Comparison of ENCODE assay signal across 19 mouse cellular contexts in the genomic region with DNA sequence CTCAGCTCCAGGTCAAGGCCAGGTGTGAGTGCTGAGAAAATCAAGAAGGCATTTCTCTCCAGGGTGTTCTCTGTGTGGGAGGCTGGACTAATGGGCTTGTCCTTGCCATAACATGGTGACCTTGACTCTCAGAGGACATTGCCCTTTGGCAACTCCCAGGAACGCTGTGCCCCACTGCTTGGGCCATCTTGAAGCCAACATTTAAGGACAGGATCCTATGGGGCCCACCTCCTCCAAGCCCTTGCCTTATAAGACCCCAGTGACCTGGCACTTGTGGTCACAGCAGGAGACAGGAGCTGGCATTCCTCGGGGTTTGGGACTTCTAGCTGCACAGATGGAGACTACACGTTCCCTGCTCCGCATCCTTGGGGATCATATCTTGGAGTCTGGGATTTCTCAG. TPM values are rescaled to one million over a fixed set of nuclear protein-coding genes. Genes with fewer than 3 reads are reported as not detected.
DNase-seq lines count a peak whose midpoint lies in the region; ATAC-seq and TF ChIP-seq lines count a peak whose summit lies in the region.
"Had no signal": no experiment of that assay in that cellular context is flagged by ENCODE, and none has a peak within 500 bp of the region (broad histone marks: within the 10 kb centered on the region; RNA-seq: fewer than 3 reads in every experiment).

A gene (plus strand): TSS at position 236 of the 400 bp plus-strand sequence.

- H3K4me1 ChIP-seq in hindbrain, embryonic 14.5 days (replicated peaks; ENCODE audit: control insufficient read depth, insufficient read depth, low read length) = no peaks in the 10 kb centered on the region
- H3K4me1 ChIP-seq in hindbrain, embryonic 11.5 days (replicated peaks; ENCODE audit: control insufficient read depth, insufficient read depth, low read length) = no peaks in the 10 kb centered on the region
- no peaks in the 10 kb centered on the region for H3K4me1 ChIP-seq in midbrain, postnatal 0 days (ENCODE audit: insufficient read depth, low read length)
- H3K4me1 ChIP-seq in midbrain, embryonic 14.5 days (ENCODE audit: control insufficient read depth, insufficient read depth, low read length) = no peaks in the 10 kb centered on the region
- no peaks in the 10 kb centered on the region for H3K4me1 ChIP-seq in bone marrow, adult 2 months (ENCODE audit: control insufficient read depth, insufficient read depth, low read length)
- peaks cover 22% of the 10 kb centered on the region for H3K4me1 ChIP-seq in kidney, embryonic 15.5 days
- H3K4me1 ChIP-seq: heart, embryonic 15.5 days; midbrain, embryonic 13.5 days; neural tube, embryonic 13.5 days had no signal

- H3K4me2 ChIP-seq in hindbrain, embryonic 14.5 days (replicated peaks) = no peak within 1 kb of the TSS
- no peak within 1 kb of the TSS for H3K4me2 ChIP-seq in hindbrain, embryonic 11.5 days (replicated peaks; ENCODE audit: low read depth, low read length)
- H3K4me2 ChIP-seq in midbrain, postnatal 0 days (ENCODE audit: low read depth, low read length, poor library complexity, severe bottlenecking) = no peak within 1 kb of the TSS
- H3K4me2 ChIP-seq in midbrain, embryonic 14.5 days (ENCODE audit: low read length) = no peak within 1 kb of the TSS
- H3K4me2 ChIP-seq in kidney, embryonic 15.5 days = no peak within 1 kb of the TSS
- H3K4me2 ChIP-seq: embryonic facial prominence, embryonic 15.5 days; heart, embryonic 15.5 days; limb, embryonic 13.5 days; midbrain, embryonic 13.5 days; neural tube, embryonic 13.5 days had no signal

- H3K27me3 ChIP-seq in hindbrain, embryonic 14.5 days (ENCODE audit: control insufficient read depth, insufficient read depth, low read length) = no peaks in the 10 kb centered on the region
- no peaks in the 10 kb centered on the region for H3K27me3 ChIP-seq in hindbrain, embryonic 11.5 days (ENCODE audit: control insufficient read depth, insufficient read depth, low read length)
- H3K27me3 ChIP-seq in midbrain, postnatal 0 days (ENCODE audit: insufficient read depth, low read length) = no peaks in the 10 kb centered on the region
- H3K27me3 ChIP-seq in midbrain, embryonic 14.5 days (ENCODE audit: control insufficient read depth, insufficient read depth, low read length) = no peaks in the 10 kb centered on the region
- 0 out of 2 replicates have a peak, but pooled peaks cover 5% of the 10 kb centered on the region for H3K27me3 ChIP-seq in kidney, embryonic 15.5 days
- H3K27me3 ChIP-seq: embryonic facial prominence, embryonic 15.5 days had no signal

- ATAC-seq in hindbrain, embryonic 14.5 days (ENCODE audit: low FRiP score) = no peak
- no peak for ATAC-seq in hindbrain, embryonic 11.5 days (ENCODE audit: low FRiP score)
- ATAC-seq in midbrain, postnatal 0 days (ENCODE audit: low FRiP score) = no peak
- ATAC-seq in midbrain, embryonic 14.5 days (ENCODE audit: low FRiP score, low TSS enrichment) = no peak
- no peak for ATAC-seq in kidney, embryonic 15.5 days (replicated peaks; ENCODE audit: low FRiP score)
- ATAC-seq: liver, postnatal 0 days; midbrain, embryonic 13.5 days had no signal

- H3K9ac ChIP-seq in hindbrain, embryonic 14.5 days = no peak within 1 kb of the TSS
- H3K9ac ChIP-seq in hindbrain, embryonic 11.5 days (ENCODE audit: low read depth, low read length) = no peak within 1 kb of the TSS
- no peak within 1 kb of the TSS for H3K9ac ChIP-seq in midbrain, postnatal 0 days (replicated peaks; ENCODE audit: low read length, poor library complexity, severe bottlenecking)
- no peak within 1 kb of the TSS for H3K9ac ChIP-seq in midbrain, embryonic 14.5 days (replicated peaks; ENCODE audit: low read length)
- H3K9ac ChIP-seq in kidney, embryonic 15.5 days = no peak within 1 kb of the TSS
- H3K9ac ChIP-seq: embryonic facial prominence, embryonic 15.5 days; heart, embryonic 15.5 days; limb, embryonic 13.5 days; liver, postnatal 0 days; midbrain, embryonic 13.5 days; neural tube, embryonic 13.5 days had no signal

- no peak within 1 kb of the TSS for H3K27ac ChIP-seq in hindbrain, embryonic 14.5 days
- no peak within 1 kb of the TSS for H3K27ac ChIP-seq in hindbrain, embryonic 11.5 days (ENCODE audit: low read depth, low read length)
- H3K27ac ChIP-seq in midbrain, postnatal 0 days (ENCODE audit: low read depth, low read length) = no peak within 1 kb of the TSS
- no peak within 1 kb of the TSS for H3K27ac ChIP-seq in midbrain, embryonic 14.5 days (replicated peaks; ENCODE audit: low read depth, low read length)
- H3K27ac ChIP-seq in bone marrow, adult 2 months (ENCODE audit: control insufficient read depth, insufficient read depth, low read depth, low read length, poor library complexity) = no peak within 1 kb of the TSS
- H3K27ac ChIP-seq in kidney, embryonic 15.5 days = no peak within 1 kb of the TSS
- H3K27ac ChIP-seq: embryonic facial prominence, embryonic 15.5 days; heart, embryonic 15.5 days; limb, embryonic 13.5 days; midbrain, embryonic 13.5 days; neural tube, embryonic 13.5 days had no signal

- no peak within 1 kb of the TSS for H3K4me3 ChIP-seq in hindbrain, embryonic 14.5 days (replicated peaks; ENCODE audit: low read length)
- no peak within 1 kb of the TSS for H3K4me3 ChIP-seq in hindbrain, embryonic 11.5 days (ENCODE audit: low read depth, low read length)
- H3K4me3 ChIP-seq in midbrain, postnatal 0 days (ENCODE audit: low read depth, low read length) = no peak within 1 kb of the TSS
- no peak within 1 kb of the TSS for H3K4me3 ChIP-seq in midbrain, embryonic 14.5 days (replicated peaks; ENCODE audit: low read depth, low read length)
- H3K4me3 ChIP-seq in bone marrow, adult 2 months (replicated peaks; ENCODE audit: control insufficient read depth, low read depth, low read length) = no peak within 1 kb of the TSS
- no peak within 1 kb of the TSS for H3K4me3 ChIP-seq in kidney, embryonic 15.5 days (replicated peaks)
- H3K4me3 ChIP-seq: embryonic facial prominence, embryonic 15.5 days; heart, embryonic 15.5 days; limb, embryonic 13.5 days; midbrain, embryonic 13.5 days; neural tube, embryonic 13.5 days had no signal

- peaks cover 20% of the 10 kb centered on the region for H3K36me3 ChIP-seq in hindbrain, embryonic 14.5 days (replicated peaks; ENCODE audit: control insufficient read depth, insufficient read depth)
- no peaks in the 10 kb centered on the region for H3K36me3 ChIP-seq in hindbrain, embryonic 11.5 days (ENCODE audit: control insufficient read depth, insufficient read depth, low read length)
- H3K36me3 ChIP-seq in midbrain, postnatal 0 days (ENCODE audit: insufficient read depth, low read length) = peaks cover 14% of the 10 kb centered on the region
- H3K36me3 ChIP-seq in midbrain, embryonic 14.5 days (ENCODE audit: control insufficient read depth, insufficient read depth, low read length) = peaks cover 23% of the 10 kb centered on the region
- H3K36me3 ChIP-seq in kidney, embryonic 15.5 days = peaks cover 16% of the 10 kb centered on the region; the same call in 1 of the 2 replicates
- H3K36me3 ChIP-seq: embryonic facial prominence, embryonic 15.5 days; heart, embryonic 15.5 days had no signal

- 75% methylated on average over 4 of the region's 4 CpGs for WGBS in hindbrain, embryonic 14.5 days
- WGBS in hindbrain, embryonic 11.5 days = 80% methylated on average over 4 of the region's 4 CpGs
- WGBS in midbrain, postnatal 0 days = 80% methylated on average over 4 of the region's 4 CpGs
- WGBS in midbrain, embryonic 14.5 days = 76% methylated on average over 4 of the region's 4 CpGs
- WGBS in bone marrow, adult 2 months = 71% methylated on average over 4 of the region's 4 CpGs
- WGBS in kidney, embryonic 15.5 days = 78% methylated on average over 4 of the region's 4 CpGs

- intact Hi-C loops in gastrocnemius, postnatal 14 days (cut with DNase I; ENCODE audit: low total_unique reads) = no loop called here

- no peak for TF ChIP-seq CTCF in midbrain, postnatal 0 days (IDR thresholded peaks at IDR 0.05)
- TF ChIP-seq CTCF in bone marrow, adult 2 months (IDR thresholded peaks at IDR 0.05; ENCODE audit: control insufficient read depth, insufficient read depth, low read length) = no peak

- no peak for TF ChIP-seq POLR2A in bone marrow, adult 2 months (IDR thresholded peaks at IDR 0.05; ENCODE audit: borderline replicate concordance, control insufficient read depth, low read depth, low read length)

- no peak for DNase-seq in hindbrain, embryonic 14.5 days (ENCODE audit: low spot score)
- no peak for DNase-seq in hindbrain, embryonic 11.5 days (ENCODE audit: low spot score)
- no peak for DNase-seq in midbrain, postnatal 0 days (ENCODE audit: low spot score)
- no peak for DNase-seq in midbrain, embryonic 14.5 days
- no peak for DNase-seq in lung, postnatal 14 days
- DNase-seq in gastrocnemius, postnatal 14 days = no peak
- DNase-seq: cerebellum, adult 18-20 months; heart, adult 18-20 months; liver, postnatal 0 days; lung, postnatal 36 days; right cerebral cortex, postnatal 4 days; thymus, postnatal 25 days had no signal

- no peaks in the 10 kb centered on the region for H3K9me3 ChIP-seq in hindbrain, embryonic 14.5 days (ENCODE audit: control insufficient read depth, low read length)
- no peaks in the 10 kb centered on the region for H3K9me3 ChIP-seq in hindbrain, embryonic 11.5 days (ENCODE audit: control insufficient read depth, low read length)
- H3K9me3 ChIP-seq in midbrain, postnatal 0 days (ENCODE audit: low read length) = no peaks in the 10 kb centered on the region
- no peaks in the 10 kb centered on the region for H3K9me3 ChIP-seq in midbrain, embryonic 14.5 days (ENCODE audit: control insufficient read depth, low read length)
- H3K9me3 ChIP-seq in kidney, embryonic 15.5 days (replicated peaks) = no peaks in the 10 kb centered on the region
- H3K9me3 ChIP-seq: embryonic facial prominence, embryonic 15.5 days; heart, embryonic 15.5 days; limb, embryonic 13.5 days; midbrain, embryonic 13.5 days; neural tube, embryonic 13.5 days had no signal

RNA-seq across cellular contexts. Expression of the gene that starts here (rescaled TPM):
- 8.8 and 12.7 TPM in 2 replicates for polyA plus RNA-seq in hindbrain, embryonic 14.5 days (2014; fragmentation: Nextera tagmentation; extraction: Ambion mirVana)
- polyA plus RNA-seq in hindbrain, embryonic 11.5 days (2014; fragmentation: Nextera tagmentation; extraction: Ambion mirVana) = 1.0 and 1.5 TPM in 2 replicates
- total RNA-seq in midbrain, postnatal 0 days (2014; rRNA removed) = 36.9 and 40.8 TPM in 2 replicates
- 21.0 and 27.4 TPM in 2 replicates for polyA plus RNA-seq in midbrain, postnatal 0 days (2015; fragmentation: Nextera tagmentation; extraction: Ambion mirVana)
- polyA plus RNA-seq in midbrain, embryonic 14.5 days (2014; fragmentation: Nextera tagmentation; extraction: Ambion mirVana) = 8.0 and 14.1 TPM in 2 replicates
- 10.6 TPM in 1 of 2 replicates, not detected in the other for polyA plus RNA-seq in bone marrow, adult 2 months (2011; ENCODE audit: insufficient read depth, insufficient read length, low replicate concordance, missing spikeins)
- 451 and 476 TPM in 2 replicates for polyA plus RNA-seq in kidney, embryonic 15.5 days (2015; fragmentation: Nextera tagmentation; extraction: Ambion mirVana)
- 1 to 10 TPM; 1.4 to 1.5 TPM for total RNA-seq in gastrocnemius, postnatal 14 days (2021)

Comparison
In these comparisons a context has a peak if more than half of its experiments do, and no peak if none do; other contexts are left out.
1. RNA of the gene that starts here (total RNA-seq): 36.9 to 40.8 TPM in midbrain, postnatal 0 days; 1.4 to 1.5 TPM in gastrocnemius, postnatal 14 days; every median in the first group is over 10 times any median in the second.
2. RNA of the gene that starts here (polyA plus RNA-seq): 451 to 476 TPM in kidney, embryonic 15.5 days; 21.0 to 27.4 TPM in midbrain, postnatal 0 days, 8.8 to 12.7 TPM in hindbrain, embryonic 14.5 days, 10.6 TPM in bone marrow, adult 2 months, 8.0 to 14.1 TPM in midbrain, embryonic 14.5 days and 1.0 to 1.5 TPM in hindbrain, embryonic 11.5 days; every median in the first group is over 10 times any median in the second.